Mouse (Mus musculus) c-Kit-positive CD71-positive TER-119-positive erythroid progenitor cells, embryonic 14.5 days (primary cell): ENCODE measurements around the gene Fars2.

ENCODE experiments used
- DNase-seq: peaks from one replicate; pipeline ENCODE4 v3.0.0-alpha.2; 2013; ENCODE audit warnings: low spot score

Fars2 gene

GRCm38 (mm10) chr13:36518144-36518571 is 400.9 kb downstream of the Fars2 start:
- no peak for DNase-seq

- no peak for DNase-seq
Observed at GRCm38 (mm10) chr13:36527761-36528160, 410.5 kb downstream of the Fars2 start.

GRCm38 (mm10) chr13:36528223-36528895 is 411.1 kb downstream of the Fars2 start:
- DNase-seq = no peak

- DNase-seq = no peak
Observed at GRCm38 (mm10) chr13:36529467-36530039, 412.3 kb downstream of the Fars2 start.

- no peak for DNase-seq
Observed at GRCm38 (mm10) chr13:36530852-36531251, 413.6 kb downstream of the Fars2 start.

GRCm38 (mm10) chr13:36531893-36532292 is 414.7 kb downstream of the Fars2 start:
- DNase-seq = no peak

- no peak for DNase-seq
Observed at GRCm38 (mm10) chr13:36533071-36533470, 415.9 kb downstream of the Fars2 start.

GRCm38 (mm10) chr13:36533518-36533917 is 416.3 kb downstream of the Fars2 start:
- DNase-seq = no peak

GRCm38 (mm10) chr13:36533966-36534540 is 416.8 kb downstream of the Fars2 start:
- DNase-seq = no peak

GRCm38 (mm10) chr13:36537580-36537979 is 420.4 kb downstream of the Fars2 start:
- no peak for DNase-seq

- no peak for DNase-seq
Observed at GRCm38 (mm10) chr13:36538385-36538784, 421.2 kb downstream of the Fars2 start.

- DNase-seq = no peak
Observed at GRCm38 (mm10) chr13:36540231-36540630, 423.0 kb downstream of the Fars2 start.

GRCm38 (mm10) chr13:36541287-36541780 is 424.1 kb downstream of the Fars2 start:
- DNase-seq = no peak

GRCm38 (mm10) chr13:36550694-36551093 is 433.5 kb downstream of the Fars2 start:
- no peak for DNase-seq

- DNase-seq = no peak
Observed at GRCm38 (mm10) chr13:36552522-36553246, 435.5 kb downstream of the Fars2 start.

- DNase-seq = no peak
Observed at GRCm38 (mm10) chr13:36553247-36553642, 436.0 kb downstream of the Fars2 start.

GRCm38 (mm10) chr13:36554743-36555142 is 437.5 kb downstream of the Fars2 start:
- no peak for DNase-seq

GRCm38 (mm10) chr13:36562447-36563441 is 445.5 kb downstream of the Fars2 start:
- no peak for DNase-seq

- no peak for DNase-seq
Observed at GRCm38 (mm10) chr13:36564764-36565315, 447.6 kb downstream of the Fars2 start.

GRCm38 (mm10) chr13:36576781-36577180 is 459.6 kb downstream of the Fars2 start:
- DNase-seq = no peak
